Mouse (Mus musculus) naive thymus-derived CD4-positive, alpha-beta T cell, adult 2 months (primary cell): Measurements from ENCODE around the gene Serpinb7.

Experiments used
- DNase-seq: peaks from one replicate; pipeline ENCODE4 v3.0.0-alpha.2; 2011; ENCODE audit warnings: low read depth

Serpinb7 gene

GRCm38 (mm10) chr1:107496789-107497188 lies 97.3 kb downstream of the Serpinb7 start:
- DNase-seq: no peak

GRCm38 (mm10) chr1:107502025-107502424 lies 102.6 kb downstream of the Serpinb7 start:
- no peak for DNase-seq
